Comparison of ENCODE assay signal across 24 mouse cellular contexts in genomic region chr10:9047341-9047740, GRCm38 (mm10).
DNase-seq lines count a peak whose midpoint lies in the region; TF ChIP-seq lines count a peak whose summit lies in the region.
"Had no signal": no experiment of that assay in that cellular context is flagged by ENCODE, and none has a peak within 500 bp of the region (broad histone marks: within the 10 kb centered on the region; RNA-seq: fewer than 3 reads in every experiment).

No protein-coding gene starts in this region.

- no peaks in the 10 kb centered on the region for H3K4me1 ChIP-seq in heart, adult 2 months (ENCODE audit: control insufficient read depth, insufficient read depth, low read length)
- H3K4me1 ChIP-seq: forebrain, embryonic 10.5 days; forebrain, embryonic 13.5 days; heart, embryonic 12.5 days; heart, embryonic 15.5 days; hindbrain, embryonic 10.5 days; hindbrain, embryonic 15.5 days had no signal

- no peak overlapping the region for H3K9ac ChIP-seq in heart, adult 2 months (ENCODE audit: low read depth, low read length)
- H3K9ac ChIP-seq: forebrain, embryonic 13.5 days; heart, embryonic 12.5 days; heart, embryonic 15.5 days; hindbrain, embryonic 15.5 days had no signal

- no peaks in the 10 kb centered on the region for H3K27me3 ChIP-seq in heart, adult 2 months (ENCODE audit: control insufficient read depth, insufficient read depth, low read length)
- H3K27me3 ChIP-seq: CH12.LX; forebrain, embryonic 13.5 days; heart, embryonic 12.5 days; heart, embryonic 15.5 days had no signal

- peak; percentile 48 for DNase-seq in heart, adult 11 months
- DNase-seq in heart, adult 2 months, result no peak
- no peak for DNase-seq in layer of hippocampus, adult 2 months (ENCODE audit: low spot score in 2 of 2)
- DNase-seq in layer of hippocampus, adult 9-10 months (ENCODE audit: low spot score), result no peak
- DNase-seq in retina, postnatal 1 day, result peak; percentile 12
- DNase-seq in retina, embryonic 14.5 days (ENCODE audit: low spot score), result no peak
- DNase-seq in brain, embryonic 14.5 days (ENCODE audit: low read depth), result peak; percentile 31
- DNase-seq in testis, postnatal 14 days (ENCODE audit: low spot score), result no peak
- DNase-seq: adrenal gland, postnatal 10 days; adrenal gland, postnatal 36 days; B cell, adult 2 months; cerebellum, adult 11 months; gastrocnemius, postnatal 10 days; gastrocnemius, postnatal 36 days; heart, postnatal 10 days; heart, postnatal 36 days had no signal

- no peaks in the 10 kb centered on the region for H3K36me3 ChIP-seq in heart, adult 2 months (ENCODE audit: control insufficient read depth, insufficient read depth, low read length)
- H3K36me3 ChIP-seq: forebrain, embryonic 10.5 days; G1E; heart, embryonic 12.5 days; heart, embryonic 15.5 days; hindbrain, embryonic 10.5 days; hindbrain, embryonic 15.5 days had no signal

- no peak for TF ChIP-seq CTCF in heart, adult 2 months (IDR thresholded peaks at IDR 0.05)
- TF ChIP-seq CTCF in layer of hippocampus, adult 2 months (conservative IDR thresholded peaks at IDR 0.05), result no peak
- no peak for TF ChIP-seq CTCF in brain, embryonic 14.5 days (IDR thresholded peaks at IDR 0.05; ENCODE audit: borderline replicate concordance, extremely low read depth, insufficient read depth, insufficient read length)

- H3K4me3 ChIP-seq in heart, adult 2 months, result no peak overlapping the region
- H3K4me3 ChIP-seq in layer of hippocampus, adult 2 months, result no peak overlapping the region
- H3K4me3 ChIP-seq: forebrain, embryonic 10.5 days; forebrain, embryonic 13.5 days; heart, embryonic 12.5 days; heart, embryonic 15.5 days; hindbrain, embryonic 10.5 days; hindbrain, embryonic 15.5 days had no signal

- no peak for TF ChIP-seq POLR2A in heart, adult 2 months (IDR thresholded peaks at IDR 0.05; ENCODE audit: insufficient read depth, low read depth, low read length)
- no peak for TF ChIP-seq POLR2A in brain, embryonic 14.5 days (IDR thresholded peaks at IDR 0.05; ENCODE audit: borderline replicate concordance, extremely low read depth, insufficient read depth, insufficient read length, poor library complexity, severe bottlenecking)

- WGBS in heart, adult 2 months, result 90% methylated on average over 4 of the region's 4 CpGs

- intact Hi-C loops in heart, adult 2 months (cut with DNase I), result no loop called here

- TF ChIP-seq EP300 in heart, adult 2 months (IDR thresholded peaks at IDR 0.05; ENCODE audit: insufficient read depth, low read depth, low read length), result no peak

- H3K79me2 ChIP-seq in heart, adult 2 months (replicated peaks; ENCODE audit: control insufficient read depth, insufficient read depth, low read length), result no peaks in the 10 kb centered on the region

- no peak overlapping the region for H3K27ac ChIP-seq in heart, adult 2 months
- peak overlapping the region; percentile 52; the same call in 1 of the 2 replicates for H3K27ac ChIP-seq in layer of hippocampus, adult 2 months
- H3K27ac ChIP-seq: forebrain, embryonic 10.5 days; forebrain, embryonic 13.5 days; heart, embryonic 15.5 days; hindbrain, embryonic 10.5 days; hindbrain, embryonic 15.5 days had no signal

Comparison
In these comparisons a context has a peak if more than half of its experiments do, and no peak if none do; other contexts are left out.
1. DNase-seq: peak in heart, adult 11 months (single experiment), retina, postnatal 1 day (single experiment) and brain, embryonic 14.5 days (single experiment); none in heart, adult 2 months (0 of 2), layer of hippocampus, adult 2 months (0 of 2), layer of hippocampus, adult 9-10 months (single experiment), retina, embryonic 14.5 days (single experiment) and testis, postnatal 14 days (single experiment).